Mouse (Mus musculus) kidney, embryonic 16.5 days (tissue): ENCODE data around the gene Gm28635. TPM values are rescaled to one million over a fixed set of nuclear protein-coding genes. Genes with fewer than 3 reads are reported as not detected.

ENCODE experiments used
- ATAC-seq: fragments of 200-750 bp; cut with Nextera tagmentation; 2 replicates; pipeline ENCODE4 v1.8.0; 2017; ENCODE audit warnings: moderate TSS enrichment; ENCODE audit not compliant: low FRiP score, low TSS enrichment
- H3K27ac ChIP-seq: fragments of 300-500 bp; sonication (generic); 2 replicates; pipeline ENCODE4 v1.5.1; 2014; ENCODE audit warnings: low read length
- H3K27me3 ChIP-seq: fragments of 300-500 bp; sonication (generic); 2 replicates; pipeline ENCODE4 v1.6.1; 2014; ENCODE audit warnings: low read length, control low read depth, mixed read lengths; ENCODE audit not compliant: insufficient read depth
- H3K36me3 ChIP-seq: fragments of 300-500 bp; sonication (generic); 2 replicates; pipeline ENCODE4 v1.6.1; 2014; ENCODE audit warnings: low read length, control low read depth, mixed read lengths; ENCODE audit not compliant: insufficient read depth
- H3K4me1 ChIP-seq: fragments of 300-500 bp; sonication (generic); 2 replicates; pipeline ENCODE4 v1.6.1; 2014; ENCODE audit warnings: low read length, control low read depth, mixed read lengths; ENCODE audit not compliant: insufficient read depth
- H3K4me2 ChIP-seq: fragments of 300-500 bp; sonication (generic); replicated peaks from 2 replicates; pipeline ENCODE4 v1.6.1; 2014; ENCODE audit warnings: low read depth, low read length
- H3K4me3 ChIP-seq: fragments of 300-500 bp; sonication (generic); 2 replicates; pipeline ENCODE4 v1.5.1; 2014; ENCODE audit warnings: mild to moderate bottlenecking, low read length
- H3K9ac ChIP-seq: fragments of 300-500 bp; sonication (generic); replicated peaks from 2 replicates; pipeline ENCODE4 v1.6.1; 2014; ENCODE audit warnings: low read length
- H3K9me3 ChIP-seq: fragments of 300-500 bp; sonication (generic); 2 replicates; pipeline ENCODE4 v1.6.1; 2016; ENCODE audit warnings: low read length, control low read depth
- WGBS: fragments of 180-500 bp; shearing (Covaris S2); extraction: QIAGEN DNeasy Blood & Tissue Kit; methylation state at CpG from one replicate; pipeline ENCODE4 v1.1.7; 2014; 5-methylcytosine and 5-hydroxymethylcytosine counted together
- polyA plus RNA-seq: library from polyadenylated mRNA; unstranded; fragments of >200 nt; fragmentation: Nextera tagmentation; extraction: Ambion mirVana; gene quantifications from 2 replicates; pipeline ENCODE4 v1.2.1, GENCODE M21; 2015

Gm28635 gene
- polyA plus RNA-seq, 1 experiment from 2014 or later: not detected

GRCm38 (mm10) chr2:84607842-84608241 is 70.0 kb downstream of the Gm28635 start:
- Histone ChIP-seq H3K4me1 (no peaks in the 10 kb centered on the region), H3K4me2 (no peak overlapping the region), H3K4me3 (no peak overlapping the region), H3K9me3 (no peaks in the 10 kb centered on the region), H3K36me3 (peaks cover 69% of the 10 kb centered on the region), H3K9ac (no peak overlapping the region), H3K27me3 (no peaks in the 10 kb centered on the region), H3K27ac (no peak overlapping the region)
- 47% methylated on average over 1 of the region's 1 CpGs for WGBS
- no peak for ATAC-seq

GRCm38 (mm10) chr2:84600977-84601376 is 76.9 kb downstream of the Gm28635 start:
- H3K4me3 ChIP-seq: no peak overlapping the region
- no peaks in the 10 kb centered on the region for H3K9me3 ChIP-seq
- H3K36me3 ChIP-seq: peaks cover 60% of the 10 kb centered on the region
- no peak overlapping the region for H3K27ac ChIP-seq
- H3K4me1 ChIP-seq: no peaks in the 10 kb centered on the region
- no peak for ATAC-seq
- 49% methylated on average over 2 of the region's 2 CpGs for WGBS
- no peak overlapping the region for H3K9ac ChIP-seq
- H3K27me3 ChIP-seq: no peaks in the 10 kb centered on the region
- H3K4me2 ChIP-seq: no peak overlapping the region

DNA sequence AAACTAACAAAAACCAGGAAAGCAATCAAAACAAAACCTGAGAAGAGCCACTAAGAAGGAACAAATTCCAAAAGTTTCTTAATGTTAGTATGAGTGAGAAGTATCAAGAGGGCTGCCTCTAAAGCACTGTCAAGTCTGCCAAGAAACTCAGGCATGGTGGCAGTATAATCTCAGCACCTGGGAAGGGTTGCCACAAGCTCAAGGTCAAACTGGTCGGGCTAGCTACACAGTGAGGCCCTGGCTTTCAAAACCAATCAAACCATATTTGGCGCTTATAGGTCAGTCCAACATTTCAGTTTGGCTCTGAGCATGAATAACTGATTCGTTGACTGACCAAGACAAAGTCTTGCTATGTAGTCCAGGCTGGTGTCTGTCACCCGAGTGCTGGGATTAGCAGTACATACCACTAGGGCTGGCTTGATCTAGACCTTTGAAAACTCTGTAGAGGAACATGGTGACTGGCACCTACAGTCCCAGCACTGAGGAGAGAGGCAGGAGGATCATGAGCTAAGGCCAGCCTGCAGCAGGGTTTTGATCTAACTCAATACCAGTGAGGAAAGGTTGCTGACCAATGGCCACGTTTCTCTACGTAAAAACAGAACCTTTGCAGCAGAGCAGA is 78.5 kb downstream of the Gm28635 start:
- H3K4me1 ChIP-seq: no peaks in the 10 kb centered on the region
- no peaks in the 10 kb centered on the region for H3K27me3 ChIP-seq
- no peak overlapping the region for H3K4me3 ChIP-seq
- H3K9me3 ChIP-seq: no peaks in the 10 kb centered on the region
- H3K4me2 ChIP-seq: no peak overlapping the region
- H3K36me3 ChIP-seq: peaks cover 56% of the 10 kb centered on the region
- no peak for ATAC-seq
- no peak overlapping the region for H3K9ac ChIP-seq
- no peak overlapping the region for H3K27ac ChIP-seq
- WGBS: 93% methylated on average over 6 of the region's 6 CpGs

DNA sequence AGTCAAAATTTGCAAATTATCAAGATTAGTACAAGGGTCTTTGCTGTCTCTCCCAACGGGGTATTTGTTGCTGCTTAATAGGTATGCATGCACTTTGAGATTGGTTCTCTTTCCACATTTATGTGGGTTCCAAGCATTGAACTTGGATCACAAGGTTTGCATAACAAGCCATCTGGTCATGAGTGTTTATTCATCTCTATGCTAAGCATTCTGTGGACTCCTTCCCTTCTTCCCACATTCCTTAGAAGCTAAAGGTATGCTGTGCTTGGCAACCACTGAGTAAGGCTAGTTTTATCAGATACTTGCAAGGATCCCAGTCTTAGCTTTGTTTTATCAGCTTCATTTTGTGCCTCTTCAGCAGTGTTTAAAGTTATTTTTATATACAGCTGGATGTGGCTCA is 80.7 kb downstream of the Gm28635 start:
- no peak overlapping the region for H3K9ac ChIP-seq
- no peak overlapping the region for H3K27ac ChIP-seq
- H3K4me1 ChIP-seq: no peaks in the 10 kb centered on the region
- ATAC-seq: no peak
- H3K4me2 ChIP-seq: no peak overlapping the region
- H3K27me3 ChIP-seq: no peaks in the 10 kb centered on the region
- H3K9me3 ChIP-seq: no peaks in the 10 kb centered on the region
- H3K36me3 ChIP-seq: peaks cover 49% of the 10 kb centered on the region
- 90% methylated on average over 1 of the region's 1 CpGs for WGBS
- no peak overlapping the region for H3K4me3 ChIP-seq

DNA sequence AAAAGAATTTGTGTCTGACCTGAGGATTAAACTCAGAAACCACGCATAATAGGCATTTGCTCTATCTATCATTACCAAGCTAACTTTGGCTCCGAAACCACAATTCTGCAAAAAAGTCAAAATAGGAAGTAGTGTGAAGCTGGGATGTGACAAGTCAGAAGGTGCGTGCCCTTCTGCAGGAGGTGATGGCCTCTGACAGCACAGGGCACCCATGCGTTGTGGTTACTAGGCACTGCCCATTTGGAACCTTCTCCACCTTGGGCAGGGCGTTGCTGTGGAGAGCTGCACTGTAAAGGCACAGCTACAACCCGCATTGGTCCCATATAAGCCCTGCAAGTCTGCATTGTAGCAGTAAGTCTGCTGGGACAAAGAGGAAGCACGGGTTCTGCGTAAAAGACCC is 85.0 kb downstream of the Gm28635 start:
- no peak overlapping the region for H3K9ac ChIP-seq
- H3K27ac ChIP-seq: no peak overlapping the region
- ATAC-seq: no peak
- peaks cover 17% of the 10 kb centered on the region for H3K9me3 ChIP-seq
- H3K4me2 ChIP-seq: no peak overlapping the region
- H3K4me3 ChIP-seq: no peak overlapping the region
- H3K36me3 ChIP-seq: peaks cover 47% of the 10 kb centered on the region
- H3K27me3 ChIP-seq: no peaks in the 10 kb centered on the region
- 94% methylated on average over 8 of the region's 8 CpGs for WGBS
- H3K4me1 ChIP-seq: no peaks in the 10 kb centered on the region

GRCm38 (mm10) chr2:84585700-84586099 is 92.1 kb downstream of the Gm28635 start:
- WGBS: 81% methylated on average over 8 of the region's 8 CpGs
- no peaks in the 10 kb centered on the region for H3K27me3 ChIP-seq
- no peaks in the 10 kb centered on the region for H3K4me1 ChIP-seq
- H3K9me3 ChIP-seq: peaks cover 17% of the 10 kb centered on the region
- H3K36me3 ChIP-seq: peaks cover 38% of the 10 kb centered on the region
- H3K4me2 ChIP-seq: no peak overlapping the region
- H3K9ac ChIP-seq: no peak overlapping the region
- ATAC-seq: no peak
- H3K4me3 ChIP-seq: no peak overlapping the region
- H3K27ac ChIP-seq: no peak overlapping the region

DNA sequence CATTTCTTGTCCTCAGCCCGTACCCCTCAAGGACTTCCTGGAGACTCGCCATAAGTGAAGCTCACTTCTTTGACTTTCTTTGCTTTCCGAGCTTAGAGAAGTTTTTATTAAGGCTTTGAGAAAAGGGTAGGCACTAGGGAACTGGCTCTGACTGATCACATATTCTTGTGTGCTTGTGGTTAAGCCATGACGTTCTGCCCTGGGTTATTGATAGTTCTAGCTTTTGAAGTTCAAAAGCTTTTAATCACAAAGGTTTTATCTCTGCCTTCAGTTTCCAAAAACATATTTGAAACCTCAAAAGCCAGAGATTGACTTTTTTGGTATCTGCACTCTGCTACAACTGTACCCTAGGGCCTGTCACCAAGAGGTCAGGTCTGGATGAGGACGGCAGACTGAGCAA is 95.6 kb downstream of the Gm28635 start:
- Histone ChIP-seq H3K9ac (no peak overlapping the region), H3K27ac (no peak overlapping the region), H3K4me3 (no peak overlapping the region), H3K27me3 (no peaks in the 10 kb centered on the region), H3K9me3 (0 out of 2 replicates have a peak, but pooled peaks cover 3% of the 10 kb centered on the region), H3K4me2 (no peak overlapping the region), H3K36me3 (peaks cover 15% of the 10 kb centered on the region), H3K4me1 (no peaks in the 10 kb centered on the region)
- no peak for ATAC-seq
- 83% methylated on average over 5 of the region's 5 CpGs for WGBS

- Histone ChIP-seq H3K36me3 (peaks cover 19% of the 10 kb centered on the region), H3K9me3 (0 out of 2 replicates have a peak, but pooled peaks cover 3% of the 10 kb centered on the region), H3K27me3 (no peaks in the 10 kb centered on the region), H3K4me1 (no peaks in the 10 kb centered on the region), H3K4me3 (no peak overlapping the region), H3K9ac (no peak overlapping the region), H3K4me2 (no peak overlapping the region), H3K27ac (no peak overlapping the region)
- 91% methylated on average over 2 of the region's 3 CpGs for WGBS
- no peak for ATAC-seq
These were observed 96.6 kb downstream of the Gm28635 start for GRCm38 (mm10) chr2:84581208-84581607.

GRCm38 (mm10) chr2:84579311-84579710 is 98.5 kb downstream of the Gm28635 start:
- 93% methylated on average over 2 of the region's 2 CpGs for whole genome bisulfite sequencing
- H3K36me3 ChIP-seq: peaks cover 17% of the 10 kb centered on the region
- no peak overlapping the region for H3K4me2 ChIP-seq
- no peak overlapping the region for H3K27ac ChIP-seq
- H3K9ac ChIP-seq: no peak overlapping the region
- H3K4me3 ChIP-seq: no peak overlapping the region
- H3K4me1 ChIP-seq: no peaks in the 10 kb centered on the region
- no peak for ATAC-seq
- 0 out of 2 replicates have a peak, but pooled peaks cover 3% of the 10 kb centered on the region for H3K9me3 ChIP-seq
- H3K27me3 ChIP-seq: no peaks in the 10 kb centered on the region

- Histone ChIP-seq H3K9ac (no peak overlapping the region), H3K4me3 (no peak overlapping the region), H3K9me3 (0 out of 2 replicates have a peak, but pooled peaks cover under 1% of the 10 kb centered on the region), H3K27me3 (no peaks in the 10 kb centered on the region), H3K27ac (no peak overlapping the region), H3K36me3 (peaks cover 10% of the 10 kb centered on the region; the same call in 1 of the 2 replicates), H3K4me2 (no peak overlapping the region), H3K4me1 (no peaks in the 10 kb centered on the region)
- WGBS: 92% methylated on average over 4 of the region's 4 CpGs
- ATAC-seq: no peak
These were observed 103.7 kb downstream of the Gm28635 start for GRCm38 (mm10) chr2:84574130-84574529.
